Mouse (Mus musculus): ENCODE measurements around the gene Ofcc1. TPM values are rescaled to one million over a fixed set of nuclear protein-coding genes. Genes with fewer than 3 reads are reported as not detected.

Ofcc1 gene
- polyA plus RNA-seq, 1 experiment from 2014 or later = not detected

DNA sequence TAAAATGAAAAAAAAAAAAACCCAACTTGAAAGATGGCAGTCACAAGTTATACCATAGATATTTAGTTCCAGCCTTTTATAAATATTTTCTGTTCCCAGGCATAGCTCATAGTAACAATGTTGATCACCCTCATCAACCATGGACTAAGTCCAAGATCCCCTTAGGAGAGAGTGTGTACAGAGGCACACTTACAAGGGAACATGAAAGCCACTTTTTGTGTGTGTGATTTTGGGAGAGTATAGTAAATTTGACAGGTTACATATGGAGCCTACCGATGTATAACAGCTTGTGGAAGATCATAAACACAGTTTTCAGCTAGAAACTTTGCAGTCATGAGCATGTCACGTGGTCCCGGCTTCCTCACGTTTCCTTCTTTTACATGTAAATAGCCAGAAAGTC, 189.5 kb downstream of the Ofcc1 start:
- no peak overlapping the region for H3K27ac ChIP-seq (replicated peaks)
- WGBS = 91% methylated on average over 4 of the region's 4 CpGs
- H3K9me3 ChIP-seq (replicated peaks) = no peaks in the 10 kb centered on the region

DNA sequence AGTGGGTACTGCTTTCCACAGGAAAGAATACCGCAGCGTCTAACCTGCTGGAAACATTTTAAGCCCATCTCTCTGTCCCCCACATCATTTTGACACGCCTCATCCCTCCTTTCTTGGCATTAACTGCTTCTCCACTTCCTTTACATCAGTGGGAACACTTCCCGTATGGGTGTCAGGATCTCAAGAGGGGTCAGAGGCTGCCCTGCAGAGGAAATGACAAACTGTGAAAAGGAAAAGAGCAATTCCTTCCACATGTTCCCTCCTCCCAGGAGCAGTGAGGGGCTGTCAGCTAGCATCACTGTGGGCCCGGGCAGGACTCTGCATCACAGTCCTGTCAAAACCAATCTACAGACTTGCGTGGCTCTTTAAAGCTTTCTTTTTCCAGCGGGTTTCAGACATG, 193.4 kb downstream of the Ofcc1 start:
- no peak overlapping the region for H3K4me3 ChIP-seq
- H3K27me3 ChIP-seq (ENCODE audit: low read depth, poor library complexity, severe bottlenecking) = no peaks in the 10 kb centered on the region
- H3K4me1 ChIP-seq = no peaks in the 10 kb centered on the region
- H3K27ac ChIP-seq (replicated peaks) = no peak overlapping the region
- no peaks in the 10 kb centered on the region for H3K9me3 ChIP-seq (replicated peaks)
- no peak for DNase-seq (ENCODE audit: low spot score)
- no peaks in the 10 kb centered on the region for H3K36me3 ChIP-seq
- WGBS = 77% methylated on average over 7 of the region's 7 CpGs

More for the DNA sequence above, 189.5 kb downstream of the Ofcc1 start:
- no peak for DNase-seq (ENCODE audit: low spot score)
- H3K4me1 ChIP-seq = no peaks in the 10 kb centered on the region
- H3K36me3 ChIP-seq = no peaks in the 10 kb centered on the region
- no peak overlapping the region for H3K4me3 ChIP-seq
- no peaks in the 10 kb centered on the region for H3K27me3 ChIP-seq (ENCODE audit: low read depth, poor library complexity, severe bottlenecking)

GRCm38 (mm10) chr13:40155466-40155865, 205.8 kb downstream of the Ofcc1 start:
- Histone ChIP-seq H3K27me3 (ENCODE audit: low read depth, poor library complexity, severe bottlenecking) (no peaks in the 10 kb centered on the region), H3K27ac (replicated peaks) (no peak overlapping the region), H3K36me3 (no peaks in the 10 kb centered on the region), H3K9me3 (replicated peaks) (no peaks in the 10 kb centered on the region), H3K4me1 (peaks cover 11% of the 10 kb centered on the region; the same call in 1 of the 2 replicates), H3K4me3 (no peak overlapping the region)
- 67% methylated on average over 3 of the region's 3 CpGs for WGBS
- no peak for DNase-seq (ENCODE audit: low spot score)

DNA sequence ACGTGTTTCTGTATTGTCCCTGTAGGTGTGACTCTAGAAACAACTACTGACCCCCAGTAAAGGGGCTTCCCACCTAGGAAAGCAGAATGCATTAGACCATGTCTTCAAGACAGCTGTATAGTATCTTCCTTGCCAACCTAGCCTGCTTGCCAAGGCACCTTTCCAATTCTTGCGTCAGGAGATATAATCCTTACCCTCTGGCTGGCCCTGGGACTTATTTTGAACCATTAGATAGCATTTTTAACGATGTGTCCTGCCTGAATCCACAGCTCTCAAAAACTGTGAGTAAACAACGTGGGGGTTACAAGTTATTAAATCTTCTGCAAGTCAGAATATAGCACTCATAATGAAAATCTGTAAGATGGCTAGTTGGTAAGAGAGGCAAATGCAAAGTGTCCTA, 221.3 kb downstream of the Ofcc1 start:
- Histone ChIP-seq H3K4me3 (no peak overlapping the region), H3K36me3 (no peaks in the 10 kb centered on the region), H3K27me3 (ENCODE audit: low read depth, poor library complexity, severe bottlenecking) (no peaks in the 10 kb centered on the region), H3K9me3 (replicated peaks) (no peaks in the 10 kb centered on the region), H3K4me1 (no peaks in the 10 kb centered on the region), H3K27ac (replicated peaks) (no peak overlapping the region)
- 88% methylated on average over 4 of the region's 4 CpGs for WGBS
- DNase-seq (ENCODE audit: low spot score) = no peak

DNA sequence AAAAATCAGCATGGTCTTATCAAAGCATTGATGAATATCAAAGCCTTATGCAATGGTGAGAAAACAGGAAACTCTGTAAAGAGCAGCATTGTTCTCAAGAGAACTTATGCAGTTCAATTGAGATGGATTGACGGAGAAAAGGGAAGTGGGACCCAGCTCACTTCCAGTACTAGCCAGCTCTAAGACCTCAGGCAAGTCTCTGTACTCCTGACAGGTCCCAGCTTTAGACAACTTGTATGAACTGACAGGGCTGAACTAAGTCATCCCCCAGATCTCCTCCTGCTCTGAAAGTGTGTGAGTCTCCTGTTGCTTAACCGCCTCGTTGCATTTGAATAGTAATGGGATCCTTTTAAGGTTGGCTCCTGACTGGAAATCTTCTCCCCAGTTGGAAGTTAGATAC, 225.2 kb downstream of the Ofcc1 start:
- Histone ChIP-seq H3K27me3 (ENCODE audit: low read depth, poor library complexity, severe bottlenecking) (no peaks in the 10 kb centered on the region), H3K4me1 (no peaks in the 10 kb centered on the region), H3K4me3 (no peak overlapping the region), H3K9me3 (replicated peaks) (no peaks in the 10 kb centered on the region), H3K36me3 (no peaks in the 10 kb centered on the region), H3K27ac (replicated peaks) (no peak overlapping the region)
- no peak for DNase-seq (ENCODE audit: low spot score)
- WGBS = 29% methylated on average over 3 of the region's 3 CpGs

DNA sequence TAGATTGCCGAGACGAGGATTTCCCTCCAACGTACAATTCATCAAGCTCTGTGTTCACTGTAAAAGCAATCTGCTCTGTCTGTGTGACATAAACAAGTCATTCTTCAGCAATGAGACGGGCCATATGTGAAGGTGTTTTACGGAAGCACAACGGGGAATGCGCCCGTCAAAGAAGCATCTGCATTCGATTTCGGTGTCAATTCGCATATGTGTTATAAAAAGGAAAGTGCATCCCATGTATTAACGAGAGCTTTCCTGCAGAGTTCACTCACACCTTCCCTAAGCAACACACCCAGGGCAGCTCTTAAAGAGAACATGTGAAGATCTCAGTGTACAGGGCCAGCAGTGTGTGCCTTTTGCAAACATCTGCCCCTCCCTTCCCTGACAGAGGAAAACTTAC, 225.6 kb downstream of the Ofcc1 start:
- DNase-seq (ENCODE audit: low spot score) = no peak
- 89% methylated on average over 12 of the region's 12 CpGs for WGBS

DNA sequence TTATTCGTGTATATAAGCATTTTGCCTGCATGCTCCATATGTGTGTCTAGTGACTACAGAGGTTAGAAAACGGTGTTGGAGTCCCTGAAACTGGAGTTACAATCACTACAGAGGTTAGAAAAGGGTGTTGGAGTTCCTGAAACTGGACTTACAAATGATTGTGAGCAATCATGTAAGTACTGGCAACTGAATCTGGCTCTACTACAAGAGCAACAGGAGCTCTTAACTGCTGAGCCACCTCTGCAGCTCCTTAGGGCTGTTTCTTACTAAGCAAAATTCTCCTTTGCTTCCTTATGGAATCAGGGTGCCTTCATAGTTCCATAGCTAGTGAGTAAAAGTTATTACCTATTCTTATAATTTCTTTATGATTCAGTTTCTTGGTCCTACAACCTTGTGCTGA, 237.4 kb downstream of the Ofcc1 start:
- Histone ChIP-seq H3K27me3 (ENCODE audit: low read depth, poor library complexity, severe bottlenecking) (no peaks in the 10 kb centered on the region), H3K27ac (replicated peaks) (no peak overlapping the region)
- WGBS = 81% methylated on average over 2 of the region's 2 CpGs

More for the DNA sequence above, 225.6 kb downstream of the Ofcc1 start:
- no peak overlapping the region for H3K4me3 ChIP-seq
- no peaks in the 10 kb centered on the region for H3K27me3 ChIP-seq (ENCODE audit: low read depth, poor library complexity, severe bottlenecking)
- no peaks in the 10 kb centered on the region for H3K36me3 ChIP-seq
- no peaks in the 10 kb centered on the region for H3K4me1 ChIP-seq
- no peaks in the 10 kb centered on the region for H3K9me3 ChIP-seq (replicated peaks)
- no peak overlapping the region for H3K27ac ChIP-seq (replicated peaks)

DNA sequence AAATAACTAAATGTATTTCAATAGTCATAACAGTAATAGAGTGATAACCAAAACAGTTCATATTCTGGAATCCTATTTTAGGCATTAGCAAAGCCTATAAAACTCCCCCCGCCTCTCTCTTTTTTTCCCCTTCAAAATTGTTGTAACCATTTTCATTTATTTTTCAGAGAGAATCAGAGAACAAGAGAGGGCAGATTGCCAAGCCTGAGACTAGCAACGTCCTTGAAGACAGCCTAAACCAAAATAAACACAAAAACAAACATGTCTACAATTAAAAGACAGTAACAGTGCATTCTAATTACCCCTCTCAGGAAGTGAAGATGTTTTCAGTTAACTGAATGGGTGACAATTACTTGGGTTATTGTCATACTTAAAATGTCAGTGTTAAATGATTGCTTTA, 248.9 kb downstream of the Ofcc1 start:
- no peaks in the 10 kb centered on the region for H3K27me3 ChIP-seq (ENCODE audit: low read depth, poor library complexity, severe bottlenecking)
- H3K4me3 ChIP-seq = no peak overlapping the region
- no peak for DNase-seq (ENCODE audit: low spot score)
- H3K9me3 ChIP-seq (replicated peaks) = no peaks in the 10 kb centered on the region
- WGBS = 77% methylated on average over 2 of the region's 2 CpGs
- H3K27ac ChIP-seq (replicated peaks) = no peak overlapping the region
- H3K4me1 ChIP-seq = no peaks in the 10 kb centered on the region
- no peaks in the 10 kb centered on the region for H3K36me3 ChIP-seq

More for the DNA sequence above, 237.4 kb downstream of the Ofcc1 start:
- Histone ChIP-seq H3K4me3 (no peak overlapping the region), H3K36me3 (no peaks in the 10 kb centered on the region), H3K4me1 (no peaks in the 10 kb centered on the region), H3K9me3 (replicated peaks) (no peaks in the 10 kb centered on the region)
- no peak for DNase-seq (ENCODE audit: low spot score)

- Histone ChIP-seq H3K4me3 (no peak overlapping the region), H3K36me3 (no peaks in the 10 kb centered on the region), H3K27me3 (ENCODE audit: low read depth, poor library complexity, severe bottlenecking) (no peaks in the 10 kb centered on the region), H3K9me3 (replicated peaks) (no peaks in the 10 kb centered on the region), H3K27ac (replicated peaks) (no peak overlapping the region), H3K4me1 (no peaks in the 10 kb centered on the region)
- no peak for DNase-seq (ENCODE audit: low spot score)
- 85% methylated on average over 4 of the region's 4 CpGs for WGBS
Measured at GRCm38 (mm10) chr13:40076236-40076635, 285.0 kb downstream of the Ofcc1 start.

- no peaks in the 10 kb centered on the region for H3K36me3 ChIP-seq
- H3K4me3 ChIP-seq = no peak overlapping the region
- no peaks in the 10 kb centered on the region for H3K27me3 ChIP-seq (ENCODE audit: low read depth, poor library complexity, severe bottlenecking)
- H3K27ac ChIP-seq (replicated peaks) = no peak overlapping the region
- 59% methylated on average over 3 of the region's 3 CpGs for WGBS
- no peak for DNase-seq (ENCODE audit: low spot score)
- no peaks in the 10 kb centered on the region for H3K9me3 ChIP-seq (replicated peaks)
- no peaks in the 10 kb centered on the region for H3K4me1 ChIP-seq
Measured at GRCm38 (mm10) chr13:40074850-40075416, 286.3 kb downstream of the Ofcc1 start.

DNA sequence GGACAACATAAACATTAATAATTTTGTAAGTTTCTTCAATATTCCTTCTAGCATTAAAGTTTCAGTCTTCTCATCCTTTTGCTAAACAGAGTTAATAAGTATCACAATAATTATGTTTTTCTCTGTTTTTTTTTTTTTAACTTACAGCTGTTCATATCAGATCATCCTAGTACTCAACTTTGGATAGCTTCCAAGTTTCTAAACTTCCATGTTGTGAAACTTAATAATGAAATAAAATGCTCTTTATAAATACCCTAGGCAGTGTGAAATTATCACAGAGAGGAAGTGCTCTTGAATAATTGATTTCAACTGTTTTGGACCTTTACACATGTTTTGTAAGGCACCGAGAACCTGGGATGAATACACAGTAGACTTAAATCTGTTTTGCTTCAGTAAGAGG, 291.2 kb downstream of the Ofcc1 start:
- Histone ChIP-seq H3K36me3 (no peaks in the 10 kb centered on the region), H3K4me1 (no peaks in the 10 kb centered on the region), H3K27ac (replicated peaks) (no peak overlapping the region), H3K4me3 (no peak overlapping the region), H3K27me3 (ENCODE audit: low read depth, poor library complexity, severe bottlenecking) (no peaks in the 10 kb centered on the region), H3K9me3 (replicated peaks) (no peaks in the 10 kb centered on the region)
- no peak for DNase-seq (ENCODE audit: low spot score)
- WGBS = 98% methylated on average over 1 of the region's 1 CpGs

DNA sequence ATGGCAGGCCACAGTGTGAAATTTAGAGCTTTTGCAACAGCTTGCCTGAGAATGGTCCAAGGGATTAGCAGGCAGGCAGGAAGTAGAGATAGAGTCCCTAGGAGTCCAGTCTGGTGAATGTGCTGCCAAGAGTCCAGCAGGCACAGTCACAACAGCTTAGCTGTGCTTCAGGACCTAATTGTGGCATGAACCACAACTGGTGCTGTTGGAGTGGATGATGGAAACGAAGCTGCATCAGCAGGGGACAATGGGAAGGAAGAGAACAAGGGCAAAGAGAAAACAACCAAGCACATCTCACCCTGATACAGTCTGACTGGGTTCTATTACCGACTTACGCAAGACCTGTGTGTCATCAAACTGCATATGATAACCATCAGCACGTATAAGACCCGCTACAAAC, 300.0 kb downstream of the Ofcc1 start:
- Histone ChIP-seq H3K9me3 (replicated peaks) (no peaks in the 10 kb centered on the region), H3K4me3 (no peak overlapping the region), H3K27me3 (ENCODE audit: low read depth, poor library complexity, severe bottlenecking) (no peaks in the 10 kb centered on the region), H3K4me1 (no peaks in the 10 kb centered on the region), H3K36me3 (no peaks in the 10 kb centered on the region), H3K27ac (replicated peaks) (no peak overlapping the region)
- DNase-seq (ENCODE audit: low spot score) = no peak
- 89% methylated on average over 5 of the region's 5 CpGs for WGBS

GRCm38 (mm10) chr13:40037881-40038280, 323.4 kb downstream of the Ofcc1 start:
- DNase-seq (ENCODE audit: low spot score) = no peak
- WGBS = 94% methylated on average over 2 of the region's 2 CpGs
- Histone ChIP-seq H3K27ac (replicated peaks) (no peak overlapping the region), H3K4me3 (no peak overlapping the region), H3K4me1 (no peaks in the 10 kb centered on the region), H3K36me3 (no peaks in the 10 kb centered on the region), H3K9me3 (replicated peaks) (no peaks in the 10 kb centered on the region), H3K27me3 (ENCODE audit: low read depth, poor library complexity, severe bottlenecking) (no peaks in the 10 kb centered on the region)
